Mouse (Mus musculus): Measurements from ENCODE around the gene Osbpl6. TPM values are rescaled to one million over a fixed set of nuclear protein-coding genes. Genes with fewer than 3 reads are reported as not detected.

Osbpl6 gene
- polyA plus RNA-seq, 1 experiment from 2014 or later, result 27.2 TPM

DNA sequence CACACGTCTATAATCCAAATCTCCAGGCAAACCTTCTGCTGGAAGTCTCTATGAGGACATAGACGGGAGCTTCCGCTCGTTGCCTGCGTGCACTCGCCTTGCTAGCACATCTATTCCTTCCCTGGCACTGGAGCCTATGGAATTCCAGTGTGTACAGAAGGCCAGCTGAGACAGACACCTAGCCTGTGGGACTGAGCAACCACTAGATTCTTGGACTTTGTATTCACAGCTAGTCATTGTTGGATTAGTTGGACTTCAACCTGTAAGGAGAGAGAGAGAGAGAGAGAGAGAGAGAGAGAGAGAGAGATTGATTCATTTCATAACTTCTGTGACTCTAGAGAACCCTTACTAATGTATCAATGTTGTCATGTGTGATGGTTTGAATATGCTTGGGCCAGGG, 105.8 kb downstream of the Osbpl6 start:
- Histone ChIP-seq H3K27me3 (no peaks in the 10 kb centered on the region), H3K4me2 (no peak overlapping the region), H3K9me3 (no peaks in the 10 kb centered on the region), H3K4me1 (replicated peaks) (peaks cover 9% of the 10 kb centered on the region; the same call in 1 of the 2 replicates), H3K27ac (replicated peaks) (no peak overlapping the region), H3K9ac (no peak overlapping the region), H3K4me3 (no peak overlapping the region), H3K36me3 (no peaks in the 10 kb centered on the region)
- WGBS, result 92% methylated on average over 6 of the region's 6 CpGs
- no peak for ATAC-seq (ENCODE audit: low read depth)

DNA sequence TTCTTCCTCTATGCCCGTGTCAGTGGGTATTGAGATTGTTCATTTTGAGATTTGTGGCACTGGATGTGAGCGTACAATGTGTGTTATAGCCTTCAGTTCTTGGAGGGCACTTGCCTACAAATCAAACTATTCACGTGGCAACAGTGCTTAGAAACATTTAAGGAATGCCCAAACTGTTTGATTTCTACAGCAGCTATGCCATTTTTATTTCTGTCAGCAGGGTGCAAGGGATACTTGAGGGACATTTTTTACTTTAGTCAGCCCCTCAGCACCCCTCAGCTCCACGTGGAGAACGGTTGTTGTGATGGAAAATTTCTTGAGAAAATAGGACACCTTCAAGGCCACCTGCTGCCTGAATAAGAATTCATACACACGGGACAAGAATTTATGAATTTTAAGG, 106.6 kb downstream of the Osbpl6 start:
- Histone ChIP-seq H3K4me3 (no peak overlapping the region), H3K27ac (replicated peaks) (no peak overlapping the region), H3K9ac (no peak overlapping the region), H3K36me3 (no peaks in the 10 kb centered on the region), H3K27me3 (no peaks in the 10 kb centered on the region), H3K9me3 (no peaks in the 10 kb centered on the region), H3K4me1 (replicated peaks) (peaks cover 9% of the 10 kb centered on the region; the same call in 1 of the 2 replicates), H3K4me2 (no peak overlapping the region)
- 72% methylated on average over 6 of the region's 6 CpGs for WGBS
- ATAC-seq (ENCODE audit: low read depth), result no peak

DNA sequence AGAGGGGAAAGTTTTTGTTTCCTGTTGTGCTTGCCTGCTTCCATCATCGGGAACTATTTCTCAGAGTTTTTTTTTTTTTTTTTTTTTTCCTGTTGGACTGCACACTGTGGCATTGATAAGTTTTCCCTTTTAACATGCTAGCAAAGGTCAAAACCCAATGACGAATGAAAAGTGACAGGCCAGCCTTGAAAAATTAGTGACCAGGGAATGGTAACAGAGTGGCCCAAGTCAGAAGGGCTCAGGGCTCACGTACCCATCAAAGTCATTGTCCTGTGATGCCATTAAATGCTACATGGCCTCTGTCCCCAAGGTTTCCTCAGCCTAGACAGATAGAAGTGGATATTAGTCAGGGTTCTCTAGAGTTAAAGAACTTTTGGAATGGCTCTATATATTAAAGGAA, 107.0 kb downstream of the Osbpl6 start:
- Histone ChIP-seq H3K27me3 (no peaks in the 10 kb centered on the region), H3K4me1 (replicated peaks) (peaks cover 9% of the 10 kb centered on the region; the same call in 1 of the 2 replicates), H3K4me2 (no peak overlapping the region), H3K36me3 (no peaks in the 10 kb centered on the region), H3K9me3 (no peaks in the 10 kb centered on the region), H3K9ac (no peak overlapping the region), H3K4me3 (no peak overlapping the region), H3K27ac (replicated peaks) (no peak overlapping the region)
- no peak for ATAC-seq (ENCODE audit: low read depth)
- 72% methylated on average over 3 of the region's 3 CpGs for WGBS

DNA sequence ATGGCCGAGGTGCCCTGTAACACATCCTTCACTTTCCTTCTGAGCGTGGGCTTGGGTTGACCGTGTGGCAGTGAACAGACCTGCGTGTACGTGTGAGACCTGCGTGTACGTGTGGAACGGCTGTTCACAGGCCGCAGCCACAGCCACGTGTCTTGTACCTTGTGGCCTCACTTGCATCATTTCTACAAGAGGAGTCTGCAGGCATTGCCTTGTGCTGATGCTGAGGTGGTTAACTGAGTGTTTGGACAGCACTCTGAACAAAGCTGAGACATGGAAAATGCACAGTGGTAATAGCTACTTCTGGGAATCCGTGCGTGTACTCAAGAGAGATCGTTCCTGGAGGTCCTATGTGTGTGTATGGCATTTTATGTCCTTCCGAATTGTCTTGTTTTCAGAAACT, 111.2 kb downstream of the Osbpl6 start:
- ATAC-seq (ENCODE audit: low read depth), result no peak
- no peak overlapping the region for H3K4me2 ChIP-seq
- H3K36me3 ChIP-seq, result no peaks in the 10 kb centered on the region
- 91% methylated on average over 14 of the region's 14 CpGs for WGBS
- no peak overlapping the region for H3K4me3 ChIP-seq
- H3K27me3 ChIP-seq, result no peaks in the 10 kb centered on the region
- peaks cover 8% of the 10 kb centered on the region for H3K4me1 ChIP-seq (replicated peaks)
- no peak overlapping the region for H3K9ac ChIP-seq
- H3K27ac ChIP-seq (replicated peaks), result no peak overlapping the region
- no peaks in the 10 kb centered on the region for H3K9me3 ChIP-seq

DNA sequence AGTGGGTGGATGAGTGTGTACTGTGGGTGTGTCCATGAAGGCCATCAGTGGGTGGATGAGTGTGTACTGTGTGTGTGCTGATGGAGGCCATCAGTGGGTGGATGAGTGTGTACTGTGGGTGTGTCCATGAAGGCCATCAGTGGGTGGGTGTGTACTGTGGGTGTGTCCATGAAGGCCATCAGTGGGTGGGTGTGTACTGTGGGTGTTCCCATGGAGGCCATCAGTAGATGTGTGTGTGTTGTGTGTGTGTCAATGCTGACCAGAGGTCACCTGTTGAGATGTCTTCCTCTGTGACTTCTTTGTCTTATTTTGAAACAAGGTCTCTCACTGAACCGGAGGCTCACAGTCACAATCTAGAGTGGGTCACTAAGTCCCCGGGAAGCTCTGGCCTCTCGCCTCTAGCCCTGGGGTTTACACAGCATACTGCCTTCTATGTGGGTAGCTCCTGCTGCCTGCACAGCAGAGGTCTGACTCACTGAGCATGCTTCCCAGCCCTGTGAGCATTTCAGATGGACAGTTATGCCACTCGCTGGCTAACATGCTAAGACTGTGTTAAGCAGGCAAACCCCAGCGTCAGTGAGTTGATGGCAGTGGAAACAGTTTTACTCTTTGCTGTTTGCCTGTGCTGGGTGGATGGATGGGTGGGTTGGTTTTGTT, 112.2 kb downstream of the Osbpl6 start:
- WGBS, result 87% methylated on average over 5 of the region's 5 CpGs
- H3K36me3 ChIP-seq, result no peaks in the 10 kb centered on the region

DNA sequence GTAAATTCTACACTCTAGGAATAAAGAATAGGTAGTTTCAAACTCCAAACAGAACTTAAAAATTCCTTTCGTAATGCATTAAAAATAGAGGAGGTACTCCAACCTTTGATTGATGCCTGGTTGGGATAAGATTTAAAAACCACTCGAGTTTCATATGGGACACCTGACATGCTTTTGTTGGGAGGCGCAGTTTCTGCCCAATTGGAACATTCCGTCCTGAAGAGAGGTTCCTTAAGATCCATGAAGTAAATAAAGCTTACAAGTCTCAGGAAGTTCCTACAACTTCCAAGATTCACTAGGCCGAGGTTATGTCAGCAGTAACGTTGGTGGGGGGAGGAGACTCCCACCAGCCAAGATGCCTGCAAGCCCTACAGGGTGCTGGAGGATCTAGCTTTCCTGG, 115.3 kb downstream of the Osbpl6 start:
- Histone ChIP-seq H3K4me1 (replicated peaks) (peaks cover 22% of the 10 kb centered on the region), H3K36me3 (no peaks in the 10 kb centered on the region), H3K27ac (replicated peaks) (no peak overlapping the region), H3K4me2 (no peak overlapping the region), H3K27me3 (no peaks in the 10 kb centered on the region), H3K4me3 (no peak overlapping the region), H3K9ac (no peak overlapping the region), H3K9me3 (no peaks in the 10 kb centered on the region)
- WGBS, result 77% methylated on average over 6 of the region's 6 CpGs
- no peak for ATAC-seq (ENCODE audit: low read depth)

More for the DNA sequence above, 112.2 kb downstream of the Osbpl6 start:
- H3K27me3 ChIP-seq, result no peaks in the 10 kb centered on the region
- no peaks in the 10 kb centered on the region for H3K9me3 ChIP-seq
- H3K4me1 ChIP-seq (replicated peaks), result peaks cover 14% of the 10 kb centered on the region
- no peak overlapping the region for H3K4me3 ChIP-seq
- ATAC-seq (ENCODE audit: low read depth), result no peak
- H3K4me2 ChIP-seq, result no peak overlapping the region
- no peak overlapping the region for H3K9ac ChIP-seq
- no peak overlapping the region for H3K27ac ChIP-seq (replicated peaks)

DNA sequence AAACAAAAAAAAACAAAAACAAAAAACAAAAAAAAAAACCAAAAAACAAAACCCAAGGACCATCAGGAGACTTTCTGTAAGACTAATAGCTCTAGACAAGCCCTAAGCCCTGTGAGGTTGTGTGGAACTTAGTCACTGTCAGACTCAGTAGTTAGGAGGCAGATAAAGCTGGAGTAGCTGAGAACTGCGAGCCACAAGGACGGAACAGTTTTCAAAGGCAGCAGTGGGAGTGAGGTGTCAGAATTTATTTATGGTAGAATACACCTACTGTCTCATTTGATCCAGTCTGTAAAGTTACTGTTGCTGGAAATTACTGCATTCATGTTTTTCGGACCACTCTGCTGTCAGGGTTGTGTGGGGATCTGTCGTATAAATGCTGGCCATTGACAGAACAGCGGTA, 118.1 kb downstream of the Osbpl6 start:
- H3K36me3 ChIP-seq, result no peaks in the 10 kb centered on the region
- 52% methylated on average over 5 of the region's 5 CpGs for WGBS
- H3K4me2 ChIP-seq, result no peak overlapping the region
- no peak for ATAC-seq (ENCODE audit: low read depth)
- H3K27me3 ChIP-seq, result no peaks in the 10 kb centered on the region
- no peak overlapping the region for H3K9ac ChIP-seq
- no peak overlapping the region for H3K4me3 ChIP-seq
- no peaks in the 10 kb centered on the region for H3K9me3 ChIP-seq
- H3K27ac ChIP-seq (replicated peaks), result no peak overlapping the region
- peaks cover 22% of the 10 kb centered on the region for H3K4me1 ChIP-seq (replicated peaks)

DNA sequence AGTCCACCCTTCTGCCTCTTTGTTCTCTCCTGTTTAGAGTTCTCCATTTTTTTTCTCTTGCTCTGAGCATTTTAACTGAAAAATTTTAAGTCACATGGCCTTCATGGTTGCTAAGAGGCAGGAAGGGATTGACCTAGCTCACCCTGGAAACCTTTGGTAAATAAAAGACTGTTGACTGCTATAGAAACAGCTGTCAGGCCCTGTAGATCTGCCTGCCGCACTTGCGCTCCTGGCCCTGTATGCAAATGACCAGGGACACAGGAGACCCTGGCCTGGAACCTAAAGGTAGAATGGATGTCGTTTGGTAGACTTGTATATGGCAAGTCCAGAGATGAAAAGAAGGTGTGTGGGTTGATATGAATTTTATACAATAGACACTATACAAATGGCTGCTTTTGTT, 119.3 kb downstream of the Osbpl6 start:
- H3K4me1 ChIP-seq (replicated peaks), result peaks cover 22% of the 10 kb centered on the region
- WGBS, result 38% methylated on average over 3 of the region's 3 CpGs
- no peak overlapping the region for H3K4me2 ChIP-seq
- H3K27ac ChIP-seq (replicated peaks), result no peak overlapping the region
- H3K36me3 ChIP-seq, result no peaks in the 10 kb centered on the region
- no peak overlapping the region for H3K4me3 ChIP-seq
- no peak overlapping the region for H3K9ac ChIP-seq
- H3K27me3 ChIP-seq, result no peaks in the 10 kb centered on the region
- ATAC-seq (ENCODE audit: low read depth), result no peak
- no peaks in the 10 kb centered on the region for H3K9me3 ChIP-seq

DNA sequence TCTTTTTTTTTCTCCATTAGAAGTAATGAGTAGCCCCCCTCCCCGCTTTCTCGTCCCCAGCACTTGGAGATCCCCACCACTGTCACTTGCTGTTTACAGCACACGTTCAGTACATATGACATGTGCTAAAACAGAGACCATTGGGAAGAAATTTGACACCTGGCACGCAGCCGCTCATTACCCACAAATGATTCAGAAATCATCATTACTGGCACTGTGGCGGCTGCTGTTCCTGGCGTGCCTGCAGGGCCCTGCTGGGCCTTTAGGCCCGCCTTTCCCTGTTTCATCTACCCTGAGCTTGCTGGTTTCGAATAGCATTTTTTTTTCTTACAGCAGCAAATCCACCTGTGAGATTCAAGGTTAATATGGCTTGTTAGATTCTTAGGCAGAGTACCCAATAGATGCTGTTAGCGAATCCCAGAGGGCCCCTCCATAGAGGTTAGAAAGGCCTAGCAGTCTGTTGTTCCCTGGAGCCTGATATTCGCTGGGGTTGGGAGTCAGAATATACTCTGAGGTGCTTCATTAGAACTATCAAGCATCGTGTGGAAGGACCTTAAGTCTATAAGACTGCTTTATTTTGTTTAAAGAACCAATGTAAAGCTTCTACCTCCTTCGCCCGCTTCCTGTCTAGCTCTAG, 126.3 kb downstream of the Osbpl6 start:
- 60% methylated on average over 14 of the region's 14 CpGs for WGBS
- peak overlapping the region; percentile 49 for H3K27ac ChIP-seq (replicated peaks)
- peak; percentile 63; the same call in 1 of the 2 replicates for ATAC-seq (ENCODE audit: low read depth)

DNA sequence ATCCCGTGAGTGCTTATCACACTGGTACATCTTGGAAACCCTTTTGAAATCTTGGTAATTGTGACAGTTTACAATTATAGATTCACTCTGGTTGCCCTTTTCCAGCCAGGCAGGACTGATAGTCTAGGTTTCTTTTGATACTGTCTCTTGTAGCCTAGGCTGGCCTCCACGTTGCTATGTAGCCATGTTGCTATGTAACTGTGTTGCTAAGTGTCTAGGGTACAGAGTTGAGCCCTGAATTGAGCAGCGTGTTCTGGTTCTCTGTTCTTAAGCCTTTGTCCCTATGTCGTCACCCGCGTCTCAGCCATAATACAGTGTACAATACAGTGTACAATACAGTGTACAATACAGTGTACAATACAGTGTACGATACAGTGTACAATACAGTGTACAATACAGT, 128.6 kb downstream of the Osbpl6 start:
- H3K4me3 ChIP-seq, result no peak overlapping the region
- 49% methylated on average over 7 of the region's 7 CpGs for WGBS
- no peaks in the 10 kb centered on the region for H3K36me3 ChIP-seq
- H3K27ac ChIP-seq (replicated peaks), result no peak overlapping the region
- H3K9me3 ChIP-seq, result no peaks in the 10 kb centered on the region
- H3K9ac ChIP-seq, result no peak overlapping the region
- peaks cover 34% of the 10 kb centered on the region for H3K4me1 ChIP-seq (replicated peaks)
- H3K27me3 ChIP-seq, result no peaks in the 10 kb centered on the region
- H3K4me2 ChIP-seq, result no peak overlapping the region
- no peak for ATAC-seq (ENCODE audit: low read depth)

More for the DNA sequence above, 126.3 kb downstream of the Osbpl6 start:
- Histone ChIP-seq H3K4me2 (no peak overlapping the region), H3K4me3 (no peak overlapping the region), H3K4me1 (replicated peaks) (peaks cover 30% of the 10 kb centered on the region), H3K36me3 (no peaks in the 10 kb centered on the region), H3K9me3 (no peaks in the 10 kb centered on the region), H3K9ac (no peak overlapping the region), H3K27me3 (no peaks in the 10 kb centered on the region)

DNA sequence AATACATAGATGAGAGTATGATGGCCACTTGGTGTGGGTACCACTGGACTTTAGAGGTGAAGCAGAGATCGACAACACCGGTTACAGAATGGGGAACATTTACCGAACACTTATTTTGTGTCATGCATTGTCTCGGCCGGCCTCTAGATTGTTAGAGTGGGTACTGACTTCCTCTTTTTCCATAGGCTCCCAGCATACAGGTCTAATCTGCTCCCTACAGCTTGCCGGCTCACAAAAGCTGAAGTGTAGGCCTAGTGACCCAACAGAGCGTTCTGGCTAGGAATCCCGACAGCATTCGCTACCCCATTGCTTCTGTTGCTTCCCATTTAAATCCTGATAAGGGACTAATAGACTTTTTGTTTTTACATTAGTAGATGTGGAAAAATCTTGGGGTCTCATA, 135.6 kb downstream of the Osbpl6 start:
- ATAC-seq (ENCODE audit: low read depth), result no peak
- Histone ChIP-seq H3K36me3 (no peaks in the 10 kb centered on the region), H3K4me1 (replicated peaks) (peaks cover 6% of the 10 kb centered on the region), H3K4me2 (no peak overlapping the region), H3K27ac (replicated peaks) (no peak overlapping the region), H3K9me3 (no peaks in the 10 kb centered on the region), H3K27me3 (no peaks in the 10 kb centered on the region), H3K9ac (no peak overlapping the region), H3K4me3 (no peak overlapping the region)
- WGBS, result 93% methylated on average over 9 of the region's 9 CpGs

DNA sequence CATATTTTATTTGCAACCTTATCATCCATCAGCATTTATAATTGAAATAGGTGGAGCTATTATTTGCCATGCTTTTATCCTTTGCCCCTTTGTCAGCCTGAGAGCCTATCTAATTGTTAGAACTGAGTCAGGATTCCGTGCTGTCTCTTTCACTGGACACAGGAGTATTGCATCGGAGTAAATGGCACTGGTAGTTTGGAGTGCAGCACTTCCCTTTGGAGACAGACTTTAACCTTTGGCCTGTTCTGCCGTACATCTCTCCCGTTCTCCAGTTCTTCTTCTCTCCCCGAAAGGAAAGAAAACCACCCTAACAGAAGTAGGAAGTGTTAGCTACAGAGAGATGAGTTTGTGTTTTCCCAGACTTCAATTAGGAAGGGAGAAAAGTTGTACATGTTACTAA, 136.6 kb downstream of the Osbpl6 start:
- Histone ChIP-seq H3K4me3 (no peak overlapping the region), H3K9ac (no peak overlapping the region), H3K4me2 (no peak overlapping the region), H3K4me1 (replicated peaks) (peaks cover 6% of the 10 kb centered on the region), H3K9me3 (no peaks in the 10 kb centered on the region), H3K27me3 (no peaks in the 10 kb centered on the region), H3K27ac (replicated peaks) (no peak overlapping the region), H3K36me3 (no peaks in the 10 kb centered on the region)
- 74% methylated on average over 5 of the region's 5 CpGs for WGBS
- ATAC-seq (ENCODE audit: low read depth), result no peak

DNA sequence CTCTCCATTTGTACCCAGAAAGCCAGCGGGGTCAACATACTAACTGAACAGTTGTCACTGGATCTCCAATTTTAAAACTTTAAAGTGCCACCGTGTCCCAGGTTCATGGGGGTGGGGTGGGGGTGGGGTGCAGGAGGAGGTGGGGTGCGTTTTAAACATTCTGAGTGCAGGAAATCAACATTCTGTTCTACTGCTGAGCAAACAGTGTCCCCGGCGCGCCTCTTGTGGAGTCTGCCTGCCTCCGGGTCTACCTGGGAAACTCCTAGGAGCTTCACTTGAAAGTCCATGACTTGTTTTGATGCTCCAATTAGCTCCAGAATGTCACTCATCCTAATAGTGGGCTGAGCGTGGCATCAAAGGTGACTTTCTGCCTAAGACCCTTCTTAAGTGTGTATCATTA, 139.2 kb downstream of the Osbpl6 start:
- Histone ChIP-seq H3K36me3 (0 out of 2 replicates have a peak, but pooled peaks cover 10% of the 10 kb centered on the region), H3K9ac (no peak overlapping the region), H3K4me1 (replicated peaks) (no peaks in the 10 kb centered on the region), H3K27ac (replicated peaks) (no peak overlapping the region), H3K27me3 (no peaks in the 10 kb centered on the region), H3K4me2 (no peak overlapping the region), H3K4me3 (no peak overlapping the region), H3K9me3 (no peaks in the 10 kb centered on the region)
- 87% methylated on average over 8 of the region's 8 CpGs for WGBS
- no peak for ATAC-seq (ENCODE audit: low read depth)

All from neural tube, embryonic 13.5 days (tissue).